Mouse (Mus musculus) erythroid progenitor cell, adult 5-6 weeks (primary cell): ENCODE results near the gene Pou3f4. TPM values are rescaled to one million over a fixed set of nuclear protein-coding genes. Genes with fewer than 3 reads are reported as not detected.
"Not testable (repeated sequence)": the region's sequence is repeated elsewhere in the genome, so short reads cannot be mapped to it uniquely, and the experiment has no call there.

ENCODE experiments used
- ATAC-seq: replicated peaks from 2 replicates; pipeline ENCODE4 v1.8.0; 2016; ENCODE audit warnings: moderate number of reproducible peaks, mild to moderate bottlenecking, moderate TSS enrichment, inconsistent platforms; ENCODE audit not compliant: poor library complexity, low FRiP score, severe bottlenecking
- total RNA-seq, 2 experiments: library from RNA; stranded (forward) in 1 of 2; stranded (reverse) in 1 of 2; fragments of 150-400 nt in 1 of 2; fragments of 186-747, 209-891 nt in 1 of 2; gene quantifications; 2 replicates each; pipeline versions ENCODE4 v1.2.3 to v1.2.4; 2015 to 2017; ENCODE audit warnings: low replicate concordance in 2 of 2

The Pou3f4 gene
- total RNA-seq (2015; ENCODE audit: low replicate concordance) (not detected in 2 replicates), total RNA-seq (2017; ENCODE audit: low replicate concordance) (not detected in 2 replicates)

- ATAC-seq, result no peak
These were observed at the start of gene Pou3f4 for GRCm38 (mm10) chrX:110814151-110814571. Gene Pou3f4, plus strand, starts transcription at chrX:110814280.

GRCm38 (mm10) chrX:110765939-110766338 lies 48.1 kb upstream of the Pou3f4 start:
- no peak for ATAC-seq

GRCm38 (mm10) chrX:110774807-110775206 lies 39.3 kb upstream of the Pou3f4 start:
- not testable (repeated sequence) for ATAC-seq

DNA sequence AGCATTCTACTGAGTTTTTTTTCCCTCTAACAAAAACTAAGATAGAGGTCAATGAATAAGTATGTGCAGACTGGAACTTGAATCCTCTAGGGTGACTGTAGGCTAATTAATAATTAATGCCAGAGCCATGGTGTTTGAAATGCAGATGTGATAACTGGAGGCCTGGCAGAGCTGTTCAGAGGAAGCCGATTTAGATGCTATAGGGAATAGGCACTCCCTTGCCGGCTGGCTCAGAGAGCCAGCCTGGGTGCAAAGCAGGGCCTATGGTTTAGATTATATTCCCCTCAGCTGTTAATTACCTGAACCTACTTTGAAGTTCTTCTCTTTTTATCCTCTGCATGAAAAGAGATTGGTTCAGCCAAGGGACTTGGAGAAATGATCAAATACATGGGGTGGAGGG lies 11.6 kb upstream of the Pou3f4 start:
- no peak for ATAC-seq

GRCm38 (mm10) chrX:110810001-110810578 lies 4.0 kb upstream of the Pou3f4 start:
- ATAC-seq, result no peak

- ATAC-seq, result no peak
These were observed 3.1 kb upstream of the Pou3f4 start for GRCm38 (mm10) chrX:110810753-110811506.

DNA sequence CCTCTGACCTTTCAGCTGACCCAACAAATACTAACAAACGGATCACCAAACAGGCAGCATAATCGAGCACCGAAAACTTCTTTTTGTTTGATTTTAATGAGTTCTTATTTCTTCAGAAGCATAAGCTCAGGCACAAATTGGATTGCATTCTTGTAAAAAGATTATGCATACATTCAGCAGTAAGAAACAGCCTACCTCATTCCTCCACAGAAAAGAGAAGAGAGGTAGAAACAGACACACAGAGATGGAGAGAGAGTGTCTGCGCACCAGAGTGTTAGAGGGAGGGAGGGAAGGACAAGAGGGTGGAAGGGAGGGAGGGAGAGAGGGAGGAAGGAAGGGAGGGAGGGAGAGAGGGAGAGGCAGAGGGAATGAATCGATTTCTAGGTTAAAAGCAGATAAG lies 2.0 kb upstream of the Pou3f4 start:
- no peak for ATAC-seq

- ATAC-seq, result no peak
These were observed 679 bp upstream of the Pou3f4 start for GRCm38 (mm10) chrX:110813401-110813800.

DNA sequence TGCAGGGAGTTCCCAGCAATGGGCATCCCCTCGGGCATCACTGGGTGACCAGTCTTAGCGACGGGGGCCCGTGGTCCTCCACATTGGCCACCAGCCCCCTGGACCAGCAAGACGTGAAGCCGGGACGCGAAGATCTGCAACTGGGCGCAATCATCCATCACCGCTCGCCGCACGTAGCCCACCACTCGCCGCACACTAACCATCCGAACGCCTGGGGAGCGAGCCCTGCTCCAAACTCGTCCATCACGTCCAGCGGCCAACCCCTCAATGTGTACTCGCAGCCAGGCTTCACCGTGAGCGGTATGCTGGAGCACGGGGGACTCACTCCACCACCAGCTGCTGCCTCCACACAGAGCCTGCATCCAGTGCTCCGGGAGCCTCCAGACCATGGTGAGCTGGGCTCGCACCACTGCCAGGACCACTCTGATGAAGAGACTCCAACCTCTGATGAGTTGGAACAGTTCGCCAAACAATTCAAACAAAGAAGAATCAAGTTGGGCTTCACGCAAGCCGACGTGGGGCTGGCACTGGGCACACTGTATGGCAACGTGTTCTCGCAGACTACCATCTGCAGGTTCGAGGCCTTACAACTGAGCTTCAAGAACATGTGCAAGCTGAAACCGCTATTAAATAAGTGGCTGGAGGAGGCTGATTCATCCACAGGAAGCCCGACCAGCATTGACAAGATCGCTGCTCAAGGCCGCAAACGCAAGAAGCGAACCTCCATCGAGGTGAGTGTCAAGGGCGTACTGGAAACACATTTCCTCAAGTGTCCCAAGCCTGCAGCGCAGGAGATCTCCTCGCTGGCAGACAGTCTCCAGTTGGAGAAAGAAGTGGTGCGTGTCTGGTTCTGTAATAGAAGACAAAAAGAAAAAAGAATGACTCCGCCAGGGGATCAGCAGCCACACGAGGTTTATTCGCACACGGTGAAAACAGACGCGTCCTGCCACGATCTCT lies 790 bp downstream of the Pou3f4 start:
- ATAC-seq, result no peak

DNA sequence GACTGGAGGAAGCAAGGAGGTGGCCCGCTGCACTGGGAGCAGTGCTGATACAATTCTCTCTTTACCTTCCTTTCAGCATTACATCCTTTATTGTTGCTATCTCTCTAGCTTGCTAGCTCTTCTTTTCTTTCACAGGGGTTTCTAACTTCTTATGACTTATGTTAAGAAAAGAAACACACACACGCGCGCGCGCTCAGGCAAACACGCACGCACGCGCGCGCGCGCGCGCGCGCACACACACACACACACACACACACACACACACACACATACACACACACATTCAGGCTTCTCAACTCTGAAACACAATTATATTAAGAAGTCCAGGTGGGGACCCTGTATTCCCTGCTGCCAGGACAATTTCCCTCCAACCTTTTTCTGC lies 1.5 kb downstream of the Pou3f4 start:
- no peak for ATAC-seq

DNA sequence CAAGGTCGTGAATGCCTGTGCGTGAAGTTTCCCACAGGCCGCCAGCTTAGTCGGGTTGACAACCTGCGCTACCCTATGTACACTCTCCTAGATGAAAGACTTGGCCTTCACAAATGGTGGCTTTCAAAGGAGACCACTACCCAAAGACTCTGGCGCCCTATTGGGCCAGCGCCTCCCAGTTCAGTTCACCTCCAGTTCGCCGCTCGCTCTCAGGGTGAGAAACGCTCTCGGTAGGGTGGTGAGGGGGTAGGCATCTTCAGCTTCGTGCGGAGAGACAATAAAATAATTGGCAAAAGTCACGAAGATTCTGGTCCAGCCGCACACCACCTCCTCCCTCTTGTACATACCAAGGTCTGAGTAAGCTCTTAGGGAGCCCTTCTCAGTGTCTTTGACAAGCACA lies 2.5 kb downstream of the Pou3f4 start:
- ATAC-seq, result no peak

GRCm38 (mm10) chrX:110817211-110817610 lies 3.1 kb downstream of the Pou3f4 start:
- ATAC-seq, result no peak

- ATAC-seq, result no peak
These were observed 23.4 kb downstream of the Pou3f4 start for GRCm38 (mm10) chrX:110837450-110837849.

GRCm38 (mm10) chrX:110851300-110851699 lies 37.2 kb downstream of the Pou3f4 start:
- ATAC-seq, result no peak
